Mouse (Mus musculus): ENCODE measurements around the gene Cdh16.

The Cdh16 gene

DNA sequence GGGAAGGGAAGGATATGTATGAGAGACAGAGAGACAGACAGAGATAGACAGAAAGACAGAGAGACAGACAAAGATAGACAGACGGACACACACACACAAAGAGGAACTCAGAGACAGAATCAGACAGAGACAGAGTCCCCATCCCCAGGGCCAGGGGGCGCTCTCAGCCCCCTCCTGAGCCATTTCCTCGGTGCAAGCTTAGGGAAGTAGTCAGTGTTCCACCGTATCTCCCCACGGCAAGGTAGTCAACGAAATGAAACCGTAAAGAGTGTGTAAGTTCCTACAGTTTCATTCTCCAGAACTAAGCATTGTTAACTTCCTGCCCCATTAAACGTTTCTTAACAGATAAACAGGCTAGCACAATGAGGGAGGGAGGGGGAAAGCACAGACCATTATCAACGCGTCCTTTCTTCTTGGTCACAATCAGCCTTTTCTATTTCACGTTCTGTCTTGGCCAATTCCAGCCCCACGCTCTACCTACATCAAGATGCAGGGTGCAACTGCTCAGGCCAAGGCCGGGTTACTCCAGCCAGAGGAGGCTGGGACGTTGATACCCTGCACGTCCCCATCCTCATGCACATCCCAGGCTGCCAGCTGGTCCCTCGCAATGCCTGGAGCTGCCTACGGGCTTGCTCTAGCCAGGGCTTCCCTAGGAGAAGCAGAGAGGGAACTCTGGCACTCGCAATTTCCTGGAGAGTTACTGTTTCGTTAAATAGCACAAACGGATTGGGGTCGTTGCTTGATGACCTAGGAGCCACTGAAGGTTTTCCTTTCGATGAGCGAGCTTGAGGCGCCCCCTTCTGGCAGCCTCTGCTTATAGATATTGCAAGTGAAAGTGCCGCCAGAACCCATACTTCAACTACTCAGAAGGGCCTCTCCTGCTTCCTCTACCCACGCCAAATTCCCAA, 53.5 kb downstream of the Cdh16 start:
- DNase-seq = peak; percentile 83 to 85

DNA sequence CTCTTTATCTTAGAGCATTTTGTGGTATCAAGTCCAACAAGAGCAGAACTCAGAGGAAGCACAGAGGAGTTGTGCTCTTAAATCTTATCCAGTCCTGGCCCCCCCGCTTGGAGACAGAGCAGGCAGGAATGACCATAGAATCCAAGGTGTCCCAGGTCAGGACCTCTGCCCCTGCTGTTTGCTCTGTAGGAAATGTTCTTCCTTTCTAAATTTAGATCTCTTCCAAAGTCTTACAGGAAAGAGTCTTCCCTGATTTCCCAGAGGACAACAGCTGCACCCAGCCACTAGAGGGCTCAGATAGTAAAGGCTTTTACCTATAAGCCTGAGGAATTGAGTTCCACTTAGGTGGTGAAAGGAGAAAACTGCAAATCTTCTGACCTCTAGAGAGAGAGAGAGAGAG, 54.6 kb downstream of the Cdh16 start:
- no peak for DNase-seq

DNA sequence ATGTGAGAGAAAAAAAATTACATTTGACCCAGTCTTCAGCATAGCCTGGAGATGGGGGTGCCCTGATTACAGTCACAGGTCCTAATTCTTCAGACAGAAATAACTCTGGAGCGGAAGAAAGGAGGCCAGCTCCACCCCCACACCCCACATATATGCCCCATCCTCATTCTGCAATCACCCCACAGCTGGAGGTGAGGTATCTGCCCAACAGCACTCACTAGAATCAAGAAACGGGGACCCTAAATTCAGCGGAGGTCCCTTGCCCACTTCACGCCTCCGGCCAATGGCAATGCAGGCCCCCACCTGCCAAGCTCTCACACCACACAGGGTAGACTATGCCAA, 58.8 kb downstream of the Cdh16 start:
- no peak for DNase-seq

DNA sequence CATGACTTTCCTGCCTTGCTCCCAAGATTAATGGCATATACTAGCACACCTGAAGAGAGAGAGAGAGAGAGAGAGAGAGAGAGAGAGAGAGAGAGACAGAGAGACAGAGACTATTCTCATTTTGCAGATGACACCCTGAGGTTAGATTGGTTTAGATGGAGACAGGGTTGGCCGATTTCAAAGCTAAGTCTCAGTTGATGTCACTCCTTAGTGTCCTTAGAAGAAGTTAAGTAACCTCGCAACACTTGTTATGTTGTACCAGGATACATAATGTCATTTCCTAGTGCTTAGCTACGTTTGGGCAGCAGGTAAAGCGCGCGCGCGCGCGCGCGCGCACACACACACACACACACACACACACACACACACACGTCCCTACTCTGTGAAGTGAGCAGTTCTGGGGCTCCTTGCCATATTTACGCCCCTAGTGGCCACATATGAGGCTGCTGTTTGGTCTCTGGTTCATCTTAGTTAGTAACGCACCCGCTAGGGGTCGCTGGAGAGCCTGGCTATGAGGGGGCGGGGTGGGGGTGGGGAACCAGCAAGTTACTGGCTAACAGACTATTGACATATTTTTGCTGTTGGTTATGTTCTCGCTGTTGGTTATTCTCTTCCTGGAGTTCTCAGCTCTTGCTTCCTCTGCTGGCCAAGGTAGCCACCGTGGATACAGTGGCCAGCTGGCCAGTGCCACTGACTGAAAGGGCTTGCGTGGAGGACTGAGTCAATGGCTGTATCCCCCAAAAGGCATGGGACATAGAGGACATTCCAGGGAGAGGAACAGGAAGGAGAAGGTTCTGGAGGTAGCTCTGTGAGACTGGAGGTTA, 59.4 kb downstream of the Cdh16 start:
- peak; percentile 80 to 83 for DNase-seq

DNA sequence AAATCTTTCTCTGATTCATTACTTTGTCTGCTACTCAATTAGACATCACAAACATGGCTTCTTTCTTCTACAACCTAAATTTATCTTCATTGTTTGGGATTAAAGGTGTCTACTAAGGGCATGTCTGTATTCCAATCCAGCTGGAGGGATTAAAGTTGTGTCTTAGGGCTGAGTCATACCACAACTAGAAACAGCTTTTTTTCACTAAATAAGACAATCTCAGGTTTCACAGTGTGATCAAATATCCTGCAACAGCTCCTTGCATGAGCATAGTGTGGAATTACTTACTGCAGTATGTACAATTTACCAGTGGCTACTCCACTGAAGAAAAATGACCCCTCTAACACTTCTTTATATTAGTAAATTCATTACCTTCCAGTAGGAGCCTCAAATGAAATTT, 63.5 kb downstream of the Cdh16 start:
- DNase-seq = no peak

DNA sequence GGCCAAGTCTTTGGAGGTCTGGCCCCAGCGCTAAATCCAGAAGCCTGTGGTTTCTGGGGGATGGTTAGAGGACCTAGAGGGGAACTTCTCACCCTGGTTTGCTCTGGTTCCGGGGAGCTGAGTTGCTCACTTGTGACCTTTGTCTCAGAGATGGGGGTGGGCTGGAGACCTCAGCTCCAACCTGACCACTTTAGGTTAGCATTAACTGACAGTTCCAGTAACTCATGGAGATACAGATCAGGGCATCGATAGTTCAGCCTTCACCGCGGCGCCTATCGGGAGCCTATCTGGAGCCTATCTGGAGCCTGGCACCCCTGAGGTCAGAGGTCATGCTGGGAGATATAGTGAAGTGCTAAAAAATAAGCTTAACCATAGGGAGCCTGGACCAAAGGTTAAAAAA, 67.0 kb downstream of the Cdh16 start:
- DNase-seq = no peak

DNA sequence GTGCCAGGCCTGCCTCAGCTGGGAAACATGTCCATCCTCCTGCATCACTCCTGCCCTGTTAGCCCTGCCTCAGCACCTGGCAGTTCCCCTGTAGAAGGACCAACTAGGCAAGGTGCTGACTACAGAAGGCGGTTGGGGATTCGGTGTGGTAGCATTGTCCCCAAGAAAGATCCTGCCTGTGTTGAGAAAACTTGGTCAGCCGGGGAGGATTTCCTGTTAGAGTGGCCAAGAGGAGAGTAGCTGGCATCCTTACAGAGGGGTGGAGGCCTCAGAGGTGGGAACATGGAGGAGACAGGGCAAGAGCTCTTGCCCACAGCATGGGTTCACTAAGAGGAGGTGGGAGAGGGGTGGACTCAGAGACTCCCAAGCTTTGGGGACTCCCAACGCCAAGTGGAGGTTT, 69.0 kb downstream of the Cdh16 start:
- DNase-seq = no peak

All from thymus, postnatal 36 days (tissue).